Mouse (Mus musculus): ENCODE results near the gene Nme7. TPM values are rescaled to one million over a fixed set of nuclear protein-coding genes. Genes with fewer than 3 reads are reported as not detected.
A peak's percentile ranks its signal among the peaks of the same experiment; 100 is the strongest.

Nme7 gene
- polyA plus RNA-seq, 1 experiment from 2014 or later, result 14.9 TPM

DNA sequence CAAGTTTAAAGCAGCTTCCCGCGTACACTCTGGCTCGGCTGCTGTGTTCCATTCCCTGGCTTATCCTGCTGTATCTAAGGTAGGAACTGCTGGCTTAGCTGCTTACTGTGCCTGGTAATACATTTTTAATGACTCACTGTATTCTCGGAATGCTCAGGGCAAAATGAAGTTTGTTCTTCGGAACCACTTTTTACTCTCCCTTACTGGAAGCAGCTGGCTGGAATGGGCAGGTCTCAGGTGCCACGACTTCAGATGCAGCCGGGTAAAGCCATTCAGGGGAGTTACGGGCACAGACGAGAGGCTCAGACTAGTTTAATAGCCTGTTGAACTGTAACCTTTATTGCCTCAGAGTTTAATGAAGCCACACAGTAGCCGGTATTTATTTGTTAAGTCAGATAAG, 17.5 kb downstream of the Nme7 start:
- Histone ChIP-seq H3K4me2 (replicated peaks; ENCODE audit: low read depth) (no peak overlapping the region), H3K36me3 (ENCODE audit: control insufficient read depth, insufficient read depth, low read length) (no peaks in the 10 kb centered on the region), H3K4me1 (replicated peaks; ENCODE audit: control insufficient read depth, insufficient read depth) (peaks cover 3% of the 10 kb centered on the region; the same call in 1 of the 2 replicates), H3K27me3 (ENCODE audit: control insufficient read depth, insufficient read depth, low read length) (no peaks in the 10 kb centered on the region), H3K27ac (replicated peaks) (peak overlapping the region; percentile 65; the same call in 1 of the 2 replicates), H3K9me3 (ENCODE audit: control insufficient read depth, low read length) (no peaks in the 10 kb centered on the region), H3K9ac (ENCODE audit: low read length) (no peak overlapping the region), H3K4me3 (ENCODE audit: low read depth, low read length) (no peak overlapping the region)
- peak; percentile 72 for ATAC-seq (ENCODE audit: low FRiP score, low TSS enrichment)
- TF ChIP-seq EP300 (optimal IDR thresholded peaks at IDR 0.05) (no peak), CTCF (IDR thresholded peaks at IDR 0.05; ENCODE audit: low read depth) (no peak)
- WGBS, result 51% methylated on average over 10 of the region's 10 CpGs
- DNase-seq (ENCODE audit: low spot score), result peak; percentile 51

DNA sequence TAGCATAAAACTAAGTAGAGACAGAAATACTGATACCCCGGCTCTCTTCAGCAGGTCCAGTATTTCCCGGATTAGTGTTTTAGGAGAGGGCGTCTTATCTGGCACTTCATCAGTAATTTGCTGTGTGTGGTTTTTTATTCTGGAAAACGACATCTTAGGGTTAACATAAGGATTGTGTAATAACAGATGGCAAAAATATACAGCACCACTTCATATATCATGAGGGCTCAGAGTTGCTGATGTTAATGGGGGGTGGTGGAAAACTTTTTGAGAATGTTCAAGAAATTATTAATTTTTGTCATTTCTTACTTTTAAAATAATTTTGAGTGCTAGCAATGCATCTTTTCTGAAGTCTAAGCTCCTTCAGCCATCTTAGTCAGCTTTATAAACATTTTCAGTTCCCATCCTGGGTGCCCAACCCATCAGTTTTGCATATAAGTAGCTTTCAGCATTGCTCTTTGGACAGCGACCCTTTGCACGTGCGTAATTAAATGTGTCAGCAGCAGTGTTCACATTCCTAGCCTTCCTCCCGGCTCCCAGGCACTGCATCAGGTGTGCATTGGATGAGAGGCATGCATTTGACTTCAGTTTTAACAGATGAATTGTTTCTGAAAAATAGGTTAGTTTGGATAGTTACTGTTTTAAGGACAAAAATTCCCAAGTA, 19.2 kb downstream of the Nme7 start:
- no peak for DNase-seq (ENCODE audit: low spot score)
- ATAC-seq (ENCODE audit: low FRiP score, low TSS enrichment), result no peak
- Histone ChIP-seq H3K4me3 (ENCODE audit: low read depth, low read length) (no peak overlapping the region), H3K9ac (ENCODE audit: low read length) (no peak overlapping the region), H3K36me3 (ENCODE audit: control insufficient read depth, insufficient read depth, low read length) (no peaks in the 10 kb centered on the region), H3K4me2 (replicated peaks; ENCODE audit: low read depth) (no peak overlapping the region), H3K9me3 (ENCODE audit: control insufficient read depth, low read length) (no peaks in the 10 kb centered on the region), H3K27me3 (ENCODE audit: control insufficient read depth, insufficient read depth, low read length) (no peaks in the 10 kb centered on the region), H3K27ac (replicated peaks) (no peak overlapping the region), H3K4me1 (replicated peaks; ENCODE audit: control insufficient read depth, insufficient read depth) (peaks cover 5% of the 10 kb centered on the region; the same call in 1 of the 2 replicates)
- WGBS, result 55% methylated on average over 8 of the region's 8 CpGs
- TF ChIP-seq CTCF (IDR thresholded peaks at IDR 0.05; ENCODE audit: low read depth) (no peak), EP300 (optimal IDR thresholded peaks at IDR 0.05) (no peak)

DNA sequence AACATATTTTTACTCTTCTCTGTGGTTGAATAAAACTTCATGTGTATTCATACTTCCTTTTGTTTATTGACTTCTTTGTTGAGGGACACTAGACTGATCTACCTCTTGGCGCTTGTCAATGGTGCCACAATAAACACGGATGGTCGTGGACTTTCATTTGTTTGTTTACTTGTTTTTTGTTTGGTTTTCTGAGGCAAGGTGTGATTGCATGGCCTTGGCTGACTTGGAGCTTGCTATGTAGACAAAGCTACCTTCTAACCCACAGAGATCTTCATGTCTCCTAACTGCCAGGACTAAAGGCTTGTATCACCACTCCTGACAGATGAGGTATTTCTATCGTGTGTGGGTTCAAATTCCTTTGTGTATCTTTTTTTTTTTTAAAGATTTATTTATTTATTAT, 20.3 kb downstream of the Nme7 start:
- Histone ChIP-seq H3K4me1 (replicated peaks; ENCODE audit: control insufficient read depth, insufficient read depth) (peaks cover 7% of the 10 kb centered on the region; the same call in 1 of the 2 replicates), H3K4me3 (ENCODE audit: low read depth, low read length) (no peak overlapping the region), H3K9ac (ENCODE audit: low read length) (no peak overlapping the region), H3K9me3 (ENCODE audit: control insufficient read depth, low read length) (no peaks in the 10 kb centered on the region), H3K27ac (replicated peaks) (no peak overlapping the region), H3K27me3 (ENCODE audit: control insufficient read depth, insufficient read depth, low read length) (no peaks in the 10 kb centered on the region), H3K4me2 (replicated peaks; ENCODE audit: low read depth) (no peak overlapping the region), H3K36me3 (ENCODE audit: control insufficient read depth, insufficient read depth, low read length) (no peaks in the 10 kb centered on the region)
- ATAC-seq (ENCODE audit: low FRiP score, low TSS enrichment), result no peak
- TF ChIP-seq CTCF (IDR thresholded peaks at IDR 0.05; ENCODE audit: low read depth) (no peak), EP300 (optimal IDR thresholded peaks at IDR 0.05) (no peak)
- no peak for DNase-seq (ENCODE audit: low spot score)
- 73% methylated on average over 4 of the region's 4 CpGs for WGBS

DNA sequence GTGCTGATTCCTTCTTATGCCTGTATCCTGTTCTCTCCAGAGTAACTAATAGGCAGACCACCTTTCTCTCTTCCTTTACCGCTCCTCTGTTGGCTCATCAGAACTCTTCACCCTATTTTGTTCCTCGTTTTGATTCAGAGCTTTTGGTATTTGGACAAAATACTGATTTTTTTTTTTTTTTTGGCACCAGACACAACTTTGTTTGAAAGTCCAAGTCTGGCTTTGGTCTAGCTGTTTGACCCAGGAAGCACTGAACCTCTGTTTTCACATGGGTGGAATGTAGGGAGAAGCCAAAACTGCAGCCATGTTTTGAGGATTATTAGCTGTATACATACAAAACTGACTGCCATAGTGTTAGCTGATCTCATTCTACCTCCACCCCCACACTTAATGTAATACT, 21.0 kb downstream of the Nme7 start:
- Histone ChIP-seq H3K4me2 (replicated peaks; ENCODE audit: low read depth) (no peak overlapping the region), H3K4me3 (ENCODE audit: low read depth, low read length) (no peak overlapping the region), H3K9me3 (ENCODE audit: control insufficient read depth, low read length) (no peaks in the 10 kb centered on the region), H3K27ac (replicated peaks) (no peak overlapping the region), H3K27me3 (ENCODE audit: control insufficient read depth, insufficient read depth, low read length) (no peaks in the 10 kb centered on the region), H3K4me1 (replicated peaks; ENCODE audit: control insufficient read depth, insufficient read depth) (0 out of 2 replicates have a peak, but pooled peaks cover 4% of the 10 kb centered on the region), H3K9ac (ENCODE audit: low read length) (no peak overlapping the region), H3K36me3 (ENCODE audit: control insufficient read depth, insufficient read depth, low read length) (no peaks in the 10 kb centered on the region)
- DNase-seq (ENCODE audit: low spot score), result no peak
- 56% methylated on average over 2 of the region's 2 CpGs for WGBS
- TF ChIP-seq CTCF (IDR thresholded peaks at IDR 0.05; ENCODE audit: low read depth) (no peak), EP300 (optimal IDR thresholded peaks at IDR 0.05) (no peak)
- ATAC-seq (ENCODE audit: low FRiP score, low TSS enrichment), result no peak

DNA sequence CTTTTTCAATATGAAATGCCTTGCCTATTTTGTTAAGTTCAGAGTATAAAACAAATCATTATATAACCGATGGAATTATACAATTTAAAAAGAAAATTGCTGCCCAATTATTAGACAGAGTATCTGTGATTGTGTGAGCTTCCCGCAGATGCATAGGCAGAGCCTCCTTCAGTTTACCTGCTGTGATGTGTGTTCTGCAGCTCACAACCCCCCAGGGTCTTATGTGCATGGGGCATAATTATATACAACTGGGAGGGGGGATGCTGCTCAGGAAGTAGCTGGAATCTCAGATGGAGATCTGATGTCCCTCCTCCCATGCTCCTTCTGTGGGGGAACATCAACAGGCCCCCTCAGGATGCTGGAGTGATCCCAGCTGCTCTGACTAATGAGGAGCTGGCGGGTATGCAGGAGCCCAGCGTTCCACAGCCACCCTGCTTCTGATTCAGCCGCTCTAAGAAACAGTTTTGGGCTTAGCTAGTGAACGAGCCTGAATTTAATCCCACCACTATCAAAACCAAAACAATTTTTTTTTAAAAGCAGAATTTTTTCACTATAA, 22.8 kb downstream of the Nme7 start:
- TF ChIP-seq CTCF (IDR thresholded peaks at IDR 0.05; ENCODE audit: low read depth) (no peak), EP300 (optimal IDR thresholded peaks at IDR 0.05) (no peak)
- Histone ChIP-seq H3K36me3 (ENCODE audit: control insufficient read depth, insufficient read depth, low read length) (no peaks in the 10 kb centered on the region), H3K4me2 (replicated peaks; ENCODE audit: low read depth) (no peak overlapping the region), H3K9me3 (ENCODE audit: control insufficient read depth, low read length) (no peaks in the 10 kb centered on the region), H3K9ac (ENCODE audit: low read length) (no peak overlapping the region), H3K27ac (replicated peaks) (no peak overlapping the region), H3K4me3 (ENCODE audit: low read depth, low read length) (no peak overlapping the region), H3K27me3 (ENCODE audit: control insufficient read depth, insufficient read depth, low read length) (no peaks in the 10 kb centered on the region), H3K4me1 (replicated peaks; ENCODE audit: control insufficient read depth, insufficient read depth) (0 out of 2 replicates have a peak, but pooled peaks cover 4% of the 10 kb centered on the region)
- ATAC-seq (ENCODE audit: low FRiP score, low TSS enrichment), result no peak
- DNase-seq (ENCODE audit: low spot score), result no peak
- WGBS, result 46% methylated on average over 6 of the region's 6 CpGs

DNA sequence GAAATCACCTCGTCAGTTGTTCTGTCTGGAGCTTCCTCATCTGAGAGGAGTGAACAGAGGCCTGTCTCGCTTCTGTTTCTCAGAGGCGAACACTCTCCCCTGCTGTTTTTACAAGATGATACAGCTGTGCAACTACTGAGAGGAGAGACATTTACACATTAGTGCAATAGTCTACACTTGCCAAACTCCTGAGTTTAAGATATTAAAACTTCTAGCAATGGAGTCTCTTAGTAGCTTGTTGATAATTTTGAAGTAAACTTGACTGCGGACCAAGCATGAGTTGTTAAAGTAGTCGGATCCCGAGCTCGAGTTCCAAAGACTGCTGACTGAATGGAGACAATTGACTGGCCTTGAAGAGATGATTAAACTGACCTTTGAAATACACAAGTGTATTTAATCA, 23.8 kb downstream of the Nme7 start:
- peak overlapping the region; percentile 31; the same call in 1 of the 2 replicates for H3K27ac ChIP-seq (replicated peaks)
- no peak for DNase-seq (ENCODE audit: low spot score)
- 0 out of 2 replicates have a peak, but pooled peaks cover 4% of the 10 kb centered on the region for H3K4me1 ChIP-seq (replicated peaks; ENCODE audit: control insufficient read depth, insufficient read depth)
- no peaks in the 10 kb centered on the region for H3K27me3 ChIP-seq (ENCODE audit: control insufficient read depth, insufficient read depth, low read length)
- H3K9ac ChIP-seq (ENCODE audit: low read length), result no peak overlapping the region
- 34% methylated on average over 7 of the region's 7 CpGs for WGBS
- H3K36me3 ChIP-seq (ENCODE audit: control insufficient read depth, insufficient read depth, low read length), result no peaks in the 10 kb centered on the region
- TF ChIP-seq CTCF (IDR thresholded peaks at IDR 0.05; ENCODE audit: low read depth) (no peak), EP300 (optimal IDR thresholded peaks at IDR 0.05) (no peak)
- H3K4me3 ChIP-seq (ENCODE audit: low read depth, low read length), result no peak overlapping the region
- peak; percentile 59 for ATAC-seq (ENCODE audit: low FRiP score, low TSS enrichment)
- H3K4me2 ChIP-seq (replicated peaks; ENCODE audit: low read depth), result no peak overlapping the region
- no peaks in the 10 kb centered on the region for H3K9me3 ChIP-seq (ENCODE audit: control insufficient read depth, low read length)
